Mouse (Mus musculus) CD8-positive naive resting alpha-beta T cell, adult 2 months (primary cell): ENCODE data around the gene Sclt1.
"Not testable (repeated sequence)": the region's sequence is repeated elsewhere in the genome, so short reads cannot be mapped to it uniquely, and the experiment has no call there.

Source experiments
- DNase-seq, 2 experiments: peaks; one replicate each; pipeline ENCODE4 v3.0.0; 2022; ENCODE audit warnings: low read depth in 2 of 2, low spot score in 2 of 2

The Sclt1 gene

DNA sequence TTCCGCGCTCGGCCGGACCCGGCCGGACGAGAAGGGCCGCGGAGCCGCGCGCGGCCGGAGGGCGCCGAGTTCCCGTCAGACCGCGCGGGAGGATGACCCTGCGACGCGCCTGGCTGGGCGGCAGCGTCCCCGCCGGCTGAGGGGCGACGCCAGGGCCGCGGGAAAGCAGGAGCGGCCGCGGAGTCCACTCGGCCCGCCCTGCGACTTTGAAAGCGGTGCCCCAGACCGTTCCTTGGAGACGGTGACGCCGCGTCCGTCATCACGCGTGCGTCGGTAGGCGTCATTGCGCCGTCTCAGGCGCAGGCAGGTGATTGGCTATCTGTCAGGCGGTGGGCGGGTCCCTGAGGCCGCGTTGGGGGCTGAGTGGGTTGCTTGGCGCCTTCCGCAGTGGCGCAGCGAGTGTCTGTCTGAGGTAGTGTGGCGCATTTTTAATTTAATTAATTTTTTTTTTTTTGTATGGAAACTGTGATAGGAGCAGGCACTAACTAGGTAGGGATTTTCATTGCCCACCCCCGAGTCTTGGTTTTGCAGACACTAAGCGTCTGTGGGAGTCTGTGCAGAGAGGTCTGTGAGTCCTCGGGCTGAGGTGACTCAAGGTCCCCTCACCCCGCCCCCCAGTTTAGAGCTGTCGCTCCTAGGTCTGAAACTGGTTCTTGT is at the start of gene Sclt1, which contains the start of gene D3Ertd751e:
Gene Sclt1 (minus strand): TSS at position 237 of the 657 bp plus-strand sequence.
Gene D3Ertd751e (plus strand): TSS at position 334 of the 657 bp plus-strand sequence.
- peak; percentile 93 for DNase-seq

DNA sequence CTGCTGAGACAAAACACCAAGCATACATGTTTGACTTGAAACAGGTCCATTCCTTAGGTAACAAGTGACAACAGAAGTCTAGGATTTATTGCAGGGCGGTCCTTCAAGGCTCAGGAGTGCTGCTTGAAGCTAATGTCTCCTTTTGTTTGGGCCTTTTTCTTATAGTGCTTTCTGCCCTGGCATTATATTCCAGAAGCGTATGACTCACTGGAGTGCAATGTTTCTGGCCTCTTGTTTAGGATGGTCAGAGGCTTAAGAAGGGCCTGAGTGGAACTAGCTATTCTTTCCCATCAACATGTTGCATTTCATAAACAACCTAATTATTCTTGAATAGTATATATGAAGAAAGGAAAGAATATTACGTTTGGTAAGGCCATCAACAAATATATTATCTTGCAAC is 19.8 kb upstream of the Sclt1 start:
- DNase-seq = no peak

GRCm38 (mm10) chr3:41754556-41754955 is 12.2 kb upstream of the Sclt1 start:
- DNase-seq = no peak

DNA sequence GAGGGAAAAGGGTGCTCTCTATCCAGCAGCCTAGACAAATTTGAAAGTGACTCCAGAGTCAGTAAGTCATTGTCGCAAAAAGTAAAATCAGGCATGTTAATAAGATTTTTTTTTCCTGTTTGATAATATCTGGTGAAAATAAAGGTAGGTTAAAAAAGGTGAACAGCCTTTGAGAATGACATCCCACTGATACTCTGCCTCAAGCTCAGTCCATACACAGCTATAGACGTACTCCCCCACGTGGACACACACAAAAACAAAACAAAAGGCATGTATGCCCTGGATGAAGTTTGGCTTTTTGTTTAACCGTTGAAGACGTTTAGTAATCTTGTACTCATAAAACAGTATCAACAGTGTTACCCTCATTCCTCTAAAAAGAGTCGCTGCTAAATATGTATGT is 1.1 kb upstream of the Sclt1 start:
- peak; percentile 3 to 10 for DNase-seq

- DNase-seq = peak; percentile 1 to 10
Measured at GRCm38 (mm10) chr3:41741601-41742277, 575 bp downstream of the Sclt1 start.

- no peak for DNase-seq
Measured at GRCm38 (mm10) chr3:41695681-41696080, 46.6 kb downstream of the Sclt1 start.

GRCm38 (mm10) chr3:41692440-41693142 is 49.7 kb downstream of the Sclt1 start:
- DNase-seq = no peak

DNA sequence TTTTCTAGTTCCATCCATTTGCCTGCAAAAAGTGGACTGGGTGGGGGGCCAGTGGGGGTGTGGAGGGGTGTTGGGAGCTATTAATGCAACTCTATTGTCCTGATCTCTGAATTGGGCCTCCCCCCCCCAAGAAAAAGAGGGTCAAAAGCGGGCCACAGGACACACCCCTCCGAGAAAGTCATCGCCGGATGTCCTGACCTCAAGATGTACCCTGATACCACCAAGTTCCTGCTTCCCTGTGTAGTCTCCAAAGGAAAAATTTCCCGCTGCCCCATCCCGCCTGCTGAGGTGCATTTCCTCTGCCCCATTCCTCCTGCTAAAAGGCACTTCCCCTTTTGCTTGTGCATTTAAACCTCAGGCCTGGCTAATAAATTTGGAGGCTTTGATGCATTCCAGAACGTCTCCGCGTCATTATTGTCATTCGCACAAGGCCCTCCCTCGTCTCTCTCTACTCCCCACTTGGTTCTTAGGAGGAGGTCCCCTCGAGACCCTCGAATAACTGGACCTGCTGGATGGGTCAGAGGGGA is 52.1 kb downstream of the Sclt1 start:
- not testable (repeated sequence) for DNase-seq

- DNase-seq = no peak
Measured at GRCm38 (mm10) chr3:41686396-41686795, 55.9 kb downstream of the Sclt1 start.

DNA sequence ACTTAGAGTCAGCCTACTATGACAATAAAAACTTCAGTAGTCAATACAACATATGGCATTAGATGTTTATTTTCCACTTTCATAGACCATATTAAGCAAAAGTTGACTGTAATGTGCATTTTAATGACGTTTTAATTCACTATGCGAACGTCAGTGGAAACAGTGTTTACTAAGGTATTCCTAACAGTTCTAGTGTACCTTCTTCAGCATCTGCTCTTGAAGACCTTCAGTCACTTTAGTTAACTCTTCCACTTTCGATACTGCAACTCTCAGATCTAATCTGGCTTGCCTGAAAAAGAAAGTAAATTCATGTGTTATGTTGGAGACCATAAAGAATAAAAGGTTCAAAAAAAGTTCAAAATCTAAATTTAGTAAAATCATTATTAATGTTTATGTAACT is 60.2 kb downstream of the Sclt1 start:
- DNase-seq = no peak

DNA sequence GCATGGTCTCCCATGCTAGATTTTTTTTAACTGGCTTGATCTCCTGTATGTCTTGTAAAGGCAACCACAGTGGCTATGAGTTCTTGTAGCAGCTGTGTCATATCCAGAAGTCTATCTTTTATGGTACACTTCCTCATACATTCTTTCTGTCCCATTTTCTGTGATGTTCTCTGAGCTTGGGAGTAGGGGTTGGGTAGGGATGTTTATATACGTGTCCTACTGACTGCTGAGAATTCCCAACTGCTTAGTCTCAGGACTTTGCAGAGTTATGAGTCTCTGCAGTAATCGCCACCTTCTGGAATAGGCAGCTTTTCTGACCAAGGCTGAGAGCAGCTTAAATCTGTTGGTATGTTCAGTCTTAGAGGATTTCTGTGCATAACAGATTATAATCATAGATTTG is 65.7 kb downstream of the Sclt1 start:
- DNase-seq = no peak

- DNase-seq = no peak
Measured at GRCm38 (mm10) chr3:41674778-41675177, 67.5 kb downstream of the Sclt1 start.

- DNase-seq = no peak
Measured at GRCm38 (mm10) chr3:41655642-41656041, 86.7 kb downstream of the Sclt1 start.

DNA sequence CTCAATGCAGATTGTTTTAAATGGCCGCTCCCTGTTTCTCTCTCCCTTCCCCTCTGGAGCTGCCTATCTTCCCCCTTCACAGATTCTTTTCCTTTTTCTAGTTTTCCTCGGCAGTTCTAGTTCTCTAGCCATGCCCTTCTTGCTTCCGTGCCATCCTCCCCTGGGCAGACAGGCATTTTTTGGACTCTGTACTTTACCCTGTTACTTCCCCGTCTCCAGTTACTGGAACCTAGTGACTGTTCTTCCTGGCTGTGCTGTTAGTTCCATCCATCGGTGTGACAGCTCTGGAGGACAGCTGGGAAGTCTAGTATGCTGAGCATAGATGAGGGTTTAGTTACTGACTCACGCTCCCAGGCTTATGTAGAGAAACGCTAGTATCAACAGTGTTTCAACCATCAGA is 121.3 kb downstream of the Sclt1 start:
- no peak for DNase-seq

DNA sequence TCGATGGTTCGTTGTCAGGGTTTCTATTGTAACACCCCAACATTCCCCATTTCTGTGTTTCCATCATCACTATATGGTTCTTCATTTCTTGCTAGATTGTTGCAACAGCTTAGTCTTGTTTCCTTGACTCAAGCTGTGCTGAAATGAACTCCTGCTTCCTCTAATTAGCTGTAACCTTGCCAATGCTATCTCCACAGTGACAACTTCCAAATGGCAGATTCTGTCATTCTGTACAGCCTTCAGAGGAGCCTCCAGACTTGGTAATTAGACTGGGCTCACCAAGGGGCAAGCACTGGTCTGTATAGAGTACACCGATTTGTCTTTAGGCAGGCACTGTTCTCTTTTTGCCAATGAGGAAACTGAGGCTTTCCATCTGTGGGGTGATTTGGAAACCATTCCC is 123.8 kb downstream of the Sclt1 start:
- DNase-seq = no peak

GRCm38 (mm10) chr3:41618036-41618435 is 124.3 kb downstream of the Sclt1 start:
- no peak for DNase-seq

DNA sequence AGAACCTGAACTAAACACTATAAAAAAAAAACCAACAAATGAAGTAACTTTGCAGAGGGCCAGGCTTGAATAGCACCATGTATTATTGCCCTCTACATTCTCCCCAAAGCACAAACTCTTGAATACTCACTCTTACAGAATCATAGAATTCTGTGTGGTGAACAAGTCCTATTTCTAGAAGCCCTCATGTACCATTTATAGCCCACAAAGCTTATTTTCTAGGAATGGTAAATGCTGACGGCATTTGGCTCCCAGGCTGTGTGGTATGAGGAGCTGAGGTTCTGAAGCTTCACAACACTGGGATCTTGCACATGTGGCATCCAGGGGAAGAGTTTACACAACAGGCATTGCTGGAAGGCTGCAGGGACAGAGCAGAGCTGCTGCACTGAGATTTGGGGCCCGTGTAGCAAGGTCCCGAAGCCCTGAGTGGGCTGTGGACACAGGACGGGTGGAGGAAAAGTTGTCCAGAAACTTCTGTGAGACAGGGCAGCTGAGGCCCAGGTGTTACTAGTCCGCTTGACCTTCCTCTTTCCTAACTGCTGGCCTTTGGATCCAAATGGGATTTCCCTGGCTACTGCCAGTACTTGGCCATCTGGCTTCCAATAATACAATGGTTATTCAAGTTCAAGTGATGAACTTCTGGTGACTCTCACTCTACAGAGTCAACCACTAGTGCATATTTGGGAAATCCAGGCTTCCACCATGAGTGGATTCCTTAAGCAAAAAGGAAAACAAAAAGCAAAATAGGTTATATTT is 127.9 kb downstream of the Sclt1 start:
- no peak for DNase-seq

DNA sequence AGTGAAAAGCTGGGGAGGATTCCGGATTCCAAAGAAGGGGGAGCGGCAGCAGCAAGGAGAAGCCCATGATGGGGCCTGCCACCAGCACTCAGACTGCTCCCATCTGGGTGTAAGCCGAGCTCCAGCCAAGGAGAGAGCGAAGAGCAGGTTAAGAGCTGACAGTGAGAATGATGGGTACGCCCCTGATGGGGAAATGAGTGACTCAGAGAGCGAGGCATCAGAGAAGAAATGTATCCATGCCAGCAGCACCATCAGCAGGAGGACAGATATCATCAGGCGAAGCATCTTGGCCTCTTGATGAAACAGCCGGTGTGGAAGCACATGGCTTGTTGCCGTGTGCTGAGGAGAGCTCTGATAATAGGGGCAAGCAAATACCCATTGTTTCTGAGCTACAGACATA is 128.6 kb downstream of the Sclt1 start:
- DNase-seq = no peak

- no peak for DNase-seq
Measured at GRCm38 (mm10) chr3:41612211-41612610, 130.1 kb downstream of the Sclt1 start.

DNA sequence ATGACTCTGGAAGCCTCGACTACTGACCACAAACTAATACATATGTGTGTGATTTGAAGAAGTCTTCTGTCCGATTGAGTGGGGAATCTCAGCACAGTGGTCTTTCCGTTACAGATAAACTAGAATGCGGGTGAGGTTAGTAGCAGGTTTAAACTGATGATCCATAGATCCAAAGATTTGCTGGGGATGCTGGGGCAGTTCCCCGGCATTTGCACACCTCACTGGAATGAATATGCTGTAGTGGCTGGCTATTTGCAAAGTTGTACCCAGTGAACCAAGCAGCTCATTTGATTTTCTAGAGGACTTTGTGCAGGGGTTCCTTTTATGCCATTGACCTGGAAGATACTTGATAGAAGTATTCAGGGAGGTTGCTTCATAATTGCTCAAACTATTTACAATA is 133.2 kb downstream of the Sclt1 start:
- DNase-seq = no peak

DNA sequence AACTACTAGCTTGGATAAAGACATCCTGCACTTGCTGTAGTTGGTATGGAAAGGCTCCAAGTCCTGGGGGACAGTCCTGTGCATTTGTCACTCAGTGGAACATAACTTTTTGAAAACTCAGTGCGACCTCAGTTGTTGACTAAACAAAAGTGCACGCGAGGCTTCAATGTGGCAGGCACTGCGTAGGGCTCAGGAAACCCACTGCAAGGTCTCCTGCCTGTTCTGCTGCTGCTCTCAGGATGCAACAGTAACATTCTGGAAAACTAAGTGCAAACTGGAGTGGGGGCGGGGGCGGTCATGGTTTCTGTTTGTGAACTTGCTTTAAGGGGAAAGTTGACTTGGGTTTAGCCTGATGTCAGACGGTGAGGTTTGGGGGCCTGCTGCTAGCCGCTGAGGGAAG is 134.8 kb downstream of the Sclt1 start:
- DNase-seq = no peak
